Mouse (Mus musculus): ENCODE results near the gene Gm12790.
"Not testable (repeated sequence)": the region's sequence is repeated elsewhere in the genome, so short reads cannot be mapped to it uniquely, and the experiment has no call there.

- not testable (repeated sequence) for TF ChIP-seq CTCF (IDR thresholded peaks at IDR 0.05; ENCODE audit: low read depth); EP300 (optimal IDR thresholded peaks at IDR 0.05)
Observed at GRCm38 (mm10) chr4:101980949-101981348, at the start of gene Gm12790.
